Mouse (Mus musculus): ENCODE results near the gene Optc. TPM values are rescaled to one million over a fixed set of nuclear protein-coding genes. Genes with fewer than 3 reads are reported as not detected.

The Optc gene
- 1.3 and 1.6 TPM in 2 replicates for polyA plus RNA-seq (2015; fragmentation: Nextera tagmentation; extraction: Ambion mirVana)

- DNase-seq (ENCODE audit: low spot score) (peak; percentile 74), ATAC-seq (ENCODE audit: low FRiP score, low TSS enrichment) (peak; percentile 64; the same call in 1 of the 2 replicates)
- Histone ChIP-seq H3K4me3 (ENCODE audit: low read depth, low read length) (peak within 1 kb of the TSS; percentile 35), H3K27ac (replicated peaks) (peak within 1 kb of the TSS; percentile 81), H3K4me1 (replicated peaks; ENCODE audit: control insufficient read depth, insufficient read depth) (peaks cover 5% of the 10 kb centered on the region), H3K36me3 (ENCODE audit: control insufficient read depth, insufficient read depth, low read length) (no peaks in the 10 kb centered on the region), H3K9ac (ENCODE audit: low read length) (peak within 1 kb of the TSS; percentile 61), H3K27me3 (ENCODE audit: control insufficient read depth, insufficient read depth, low read length) (no peaks in the 10 kb centered on the region), H3K9me3 (ENCODE audit: control insufficient read depth, low read length) (no peaks in the 10 kb centered on the region), H3K4me2 (replicated peaks; ENCODE audit: low read depth) (peak within 1 kb of the TSS; percentile 77)
- 5% methylated on average over 25 of the region's 30 CpGs for WGBS
- no peak for TF ChIP-seq CTCF (IDR thresholded peaks at IDR 0.05; ENCODE audit: low read depth)
Measured at GRCm38 (mm10) chr1:133907949-133908658, at the start of gene Optc. Gene Optc (minus strand): TSS chr1:133907999.

- Histone ChIP-seq H3K4me1 (replicated peaks; ENCODE audit: control insufficient read depth, insufficient read depth) (no peaks in the 10 kb centered on the region), H3K9me3 (ENCODE audit: control insufficient read depth, low read length) (no peaks in the 10 kb centered on the region), H3K36me3 (ENCODE audit: control insufficient read depth, insufficient read depth, low read length) (no peaks in the 10 kb centered on the region), H3K27ac (replicated peaks) (no peak overlapping the region), H3K4me2 (replicated peaks; ENCODE audit: low read depth) (no peak overlapping the region), H3K27me3 (ENCODE audit: control insufficient read depth, insufficient read depth, low read length) (no peaks in the 10 kb centered on the region), H3K4me3 (ENCODE audit: low read depth, low read length) (no peak overlapping the region), H3K9ac (ENCODE audit: low read length) (no peak overlapping the region)
- 49% methylated on average over 2 of the region's 2 CpGs for WGBS
- DNase-seq (ENCODE audit: low spot score) (no peak), ATAC-seq (ENCODE audit: low FRiP score, low TSS enrichment) (no peak)
- TF ChIP-seq EP300 (optimal IDR thresholded peaks at IDR 0.05) = no peak
- TF ChIP-seq CTCF (IDR thresholded peaks at IDR 0.05; ENCODE audit: low read depth) = no peak
Measured at GRCm38 (mm10) chr1:133954009-133954408, 46.2 kb upstream of the Optc start.

GRCm38 (mm10) chr1:133953261-133953742 lies 45.5 kb upstream of the Optc start:
- H3K9ac ChIP-seq (ENCODE audit: low read length) = no peak overlapping the region
- no peak overlapping the region for H3K4me3 ChIP-seq (ENCODE audit: low read depth, low read length)
- no peak overlapping the region for H3K4me2 ChIP-seq (replicated peaks; ENCODE audit: low read depth)
- TF ChIP-seq CTCF (IDR thresholded peaks at IDR 0.05; ENCODE audit: low read depth) = no peak
- TF ChIP-seq EP300 (optimal IDR thresholded peaks at IDR 0.05) = no peak
- no peaks in the 10 kb centered on the region for H3K9me3 ChIP-seq (ENCODE audit: control insufficient read depth, low read length)
- WGBS = 49% methylated on average over 9 of the region's 9 CpGs
- H3K27me3 ChIP-seq (ENCODE audit: control insufficient read depth, insufficient read depth, low read length) = no peaks in the 10 kb centered on the region
- no peak overlapping the region for H3K27ac ChIP-seq (replicated peaks)
- no peak for DNase-seq (ENCODE audit: low spot score)
- ATAC-seq (ENCODE audit: low FRiP score, low TSS enrichment) = no peak
- H3K4me1 ChIP-seq (replicated peaks; ENCODE audit: control insufficient read depth, insufficient read depth) = no peaks in the 10 kb centered on the region
- no peaks in the 10 kb centered on the region for H3K36me3 ChIP-seq (ENCODE audit: control insufficient read depth, insufficient read depth, low read length)

- H3K36me3 ChIP-seq (ENCODE audit: control insufficient read depth, insufficient read depth, low read length) = no peaks in the 10 kb centered on the region
- H3K4me1 ChIP-seq (replicated peaks; ENCODE audit: control insufficient read depth, insufficient read depth) = no peaks in the 10 kb centered on the region
- H3K4me2 ChIP-seq (replicated peaks; ENCODE audit: low read depth) = no peak overlapping the region
- peak; percentile 54; the same call in 1 of the 2 replicates for ATAC-seq (ENCODE audit: low FRiP score, low TSS enrichment)
- H3K9me3 ChIP-seq (ENCODE audit: control insufficient read depth, low read length) = no peaks in the 10 kb centered on the region
- no peak for TF ChIP-seq CTCF (IDR thresholded peaks at IDR 0.05; ENCODE audit: low read depth)
- no peak for TF ChIP-seq EP300 (optimal IDR thresholded peaks at IDR 0.05)
- 65% methylated on average over 6 of the region's 6 CpGs for WGBS
- no peak overlapping the region for H3K27ac ChIP-seq (replicated peaks)
- H3K27me3 ChIP-seq (ENCODE audit: control insufficient read depth, insufficient read depth, low read length) = no peaks in the 10 kb centered on the region
- no peak for DNase-seq (ENCODE audit: low spot score)
- no peak overlapping the region for H3K9ac ChIP-seq (ENCODE audit: low read length)
- H3K4me3 ChIP-seq (ENCODE audit: low read depth, low read length) = no peak overlapping the region
Measured at GRCm38 (mm10) chr1:133951598-133951997, 43.8 kb upstream of the Optc start.

GRCm38 (mm10) chr1:133950061-133950782 lies 42.4 kb upstream of the Optc start:
- Histone ChIP-seq H3K4me1 (replicated peaks; ENCODE audit: control insufficient read depth, insufficient read depth) (no peaks in the 10 kb centered on the region), H3K36me3 (ENCODE audit: control insufficient read depth, insufficient read depth, low read length) (no peaks in the 10 kb centered on the region), H3K9ac (ENCODE audit: low read length) (no peak overlapping the region), H3K27ac (replicated peaks) (no peak overlapping the region), H3K4me3 (ENCODE audit: low read depth, low read length) (no peak overlapping the region), H3K27me3 (ENCODE audit: control insufficient read depth, insufficient read depth, low read length) (no peaks in the 10 kb centered on the region), H3K9me3 (ENCODE audit: control insufficient read depth, low read length) (no peaks in the 10 kb centered on the region), H3K4me2 (replicated peaks; ENCODE audit: low read depth) (no peak overlapping the region)
- 24% methylated on average over 7 of the region's 7 CpGs for WGBS
- DNase-seq (ENCODE audit: low spot score) = peak; percentile 32
- TF ChIP-seq EP300 (optimal IDR thresholded peaks at IDR 0.05) (no peak), CTCF (IDR thresholded peaks at IDR 0.05; ENCODE audit: low read depth) (peak; percentile 58)
- peak; percentile 65; the same call in 1 of the 2 replicates for ATAC-seq (ENCODE audit: low FRiP score, low TSS enrichment)

GRCm38 (mm10) chr1:133945106-133945505 lies 37.3 kb upstream of the Optc start:
- Histone ChIP-seq H3K4me1 (replicated peaks; ENCODE audit: control insufficient read depth, insufficient read depth) (no peaks in the 10 kb centered on the region), H3K4me2 (replicated peaks; ENCODE audit: low read depth) (no peak overlapping the region), H3K36me3 (ENCODE audit: control insufficient read depth, insufficient read depth, low read length) (no peaks in the 10 kb centered on the region), H3K9me3 (ENCODE audit: control insufficient read depth, low read length) (no peaks in the 10 kb centered on the region), H3K27ac (replicated peaks) (no peak overlapping the region), H3K4me3 (ENCODE audit: low read depth, low read length) (no peak overlapping the region), H3K9ac (ENCODE audit: low read length) (no peak overlapping the region), H3K27me3 (ENCODE audit: control insufficient read depth, insufficient read depth, low read length) (no peaks in the 10 kb centered on the region)
- DNase-seq (ENCODE audit: low spot score) (no peak), ATAC-seq (ENCODE audit: low FRiP score, low TSS enrichment) (no peak)
- 88% methylated on average over 3 of the region's 3 CpGs for WGBS
- TF ChIP-seq CTCF (IDR thresholded peaks at IDR 0.05; ENCODE audit: low read depth) (no peak), EP300 (optimal IDR thresholded peaks at IDR 0.05) (no peak)

All from stomach, postnatal 0 days (tissue).